Mouse (Mus musculus): ENCODE results near the gene Enox2.

DNA sequence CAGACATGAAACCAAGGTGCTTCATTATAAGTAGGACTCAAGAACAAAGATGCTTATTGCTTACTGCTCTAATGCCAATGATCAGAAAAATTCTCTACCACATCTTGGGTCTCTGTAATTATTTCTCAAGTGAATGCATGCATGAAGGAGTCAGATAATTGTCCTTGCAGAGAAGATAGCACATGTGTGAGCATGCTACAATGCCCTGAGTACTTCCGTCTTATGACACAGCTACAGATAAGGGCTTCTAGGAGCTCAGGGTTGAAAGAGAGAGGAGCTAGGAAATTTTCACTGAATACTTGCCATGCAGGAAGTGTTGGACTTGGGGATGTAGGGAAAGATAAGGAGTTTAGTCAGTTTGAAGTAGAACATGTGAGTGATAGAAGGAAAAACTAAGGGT lies 285.2 kb downstream of the Enox2 start:
- no peak for TF ChIP-seq TAL1 (IDR thresholded peaks at IDR 0.05; ENCODE audit: low read length)
- TF ChIP-seq GATA1 (IDR thresholded peaks at IDR 0.05; ENCODE audit: low read length) = no peak
